Mouse (Mus musculus): ENCODE measurements around the gene Hoxb3. TPM values are rescaled to one million over a fixed set of nuclear protein-coding genes. Genes with fewer than 3 reads are reported as not detected.
A peak's percentile ranks its signal among the peaks of the same experiment; 100 is the strongest.

The Hoxb3 gene
- total RNA-seq, 2 experiments from 2014 or later = 0.28 TPM; not detected in 1

DNA sequence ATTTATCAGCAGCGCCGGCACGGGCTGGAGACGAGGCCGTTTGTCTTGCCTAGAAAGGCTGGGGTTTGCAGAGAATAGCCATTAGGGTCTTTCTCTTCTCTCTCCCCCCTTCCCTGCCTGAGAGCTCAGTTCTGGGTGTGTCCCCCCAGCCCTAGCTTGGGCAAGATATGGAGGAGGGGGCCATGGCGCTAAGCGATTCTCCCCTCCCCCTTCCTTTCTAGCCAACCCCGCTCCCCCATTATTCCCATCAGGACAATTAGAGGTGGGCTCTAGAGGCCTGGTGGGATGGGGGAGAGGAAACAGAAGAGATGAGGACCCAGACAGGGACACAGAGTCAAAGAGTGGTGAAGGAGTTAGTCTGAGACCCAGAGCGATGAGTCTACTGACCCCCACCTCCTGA, 35.7 kb upstream of the Hoxb3 start:
- ATAC-seq (replicated peaks; ENCODE audit: low FRiP score, low TSS enrichment, poor library complexity, severe bottlenecking) = no peak

DNA sequence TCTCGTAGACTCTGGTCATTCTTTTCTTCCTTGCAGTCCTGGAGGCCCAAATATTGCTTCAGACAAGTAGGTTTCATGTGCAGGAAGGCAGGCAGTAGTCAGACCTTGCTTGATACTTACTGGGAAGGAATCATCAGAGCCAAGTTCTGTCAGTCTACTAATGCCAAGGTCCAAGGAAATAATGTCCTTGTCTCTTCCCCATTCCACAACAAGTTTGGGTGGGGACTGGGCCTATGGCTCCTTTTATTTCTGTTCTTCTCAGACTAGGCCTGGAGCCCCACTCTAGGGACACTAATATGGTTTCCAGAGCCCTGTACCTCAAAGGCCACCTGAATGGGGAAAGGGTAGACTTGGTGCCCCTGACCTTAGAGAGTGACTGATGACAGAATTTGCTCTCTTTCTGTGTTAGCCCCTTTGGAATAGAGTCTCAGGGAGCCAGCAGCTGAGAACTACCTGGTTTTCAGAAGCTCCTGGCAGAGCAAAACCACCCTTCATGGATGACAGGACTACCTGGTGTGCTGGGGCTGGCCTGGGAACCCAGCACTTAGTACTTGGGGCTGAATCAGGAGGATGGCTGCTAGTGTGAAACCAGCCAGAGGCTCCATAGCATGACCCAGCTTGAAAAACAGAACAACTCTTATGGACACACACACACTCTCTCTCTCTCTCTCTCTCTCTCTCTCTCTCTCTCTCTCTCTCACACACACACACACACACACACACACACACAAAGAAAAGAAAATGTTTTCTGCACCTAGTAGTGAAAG, 34.5 kb upstream of the Hoxb3 start:
- ATAC-seq (replicated peaks; ENCODE audit: low FRiP score, low TSS enrichment, poor library complexity, severe bottlenecking) = no peak

DNA sequence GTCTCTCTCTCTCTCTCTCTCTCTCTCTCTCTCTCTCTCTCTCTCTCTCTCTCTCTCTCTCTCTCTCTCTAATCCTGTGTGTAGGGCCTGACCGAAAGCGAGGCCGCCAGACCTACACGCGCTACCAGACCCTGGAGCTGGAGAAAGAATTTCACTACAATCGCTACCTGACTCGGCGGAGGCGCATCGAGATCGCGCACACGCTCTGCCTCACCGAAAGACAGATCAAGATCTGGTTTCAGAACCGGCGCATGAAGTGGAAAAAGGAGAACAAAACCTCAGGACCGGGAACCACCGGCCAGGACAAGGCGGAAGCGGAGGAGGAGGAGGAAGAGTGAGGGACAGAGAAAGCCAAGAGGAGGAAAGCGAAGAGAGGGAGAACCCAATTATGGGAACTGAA, 33.8 kb upstream of the Hoxb3 start:
- no peak for ATAC-seq (replicated peaks; ENCODE audit: low FRiP score, low TSS enrichment, poor library complexity, severe bottlenecking)

DNA sequence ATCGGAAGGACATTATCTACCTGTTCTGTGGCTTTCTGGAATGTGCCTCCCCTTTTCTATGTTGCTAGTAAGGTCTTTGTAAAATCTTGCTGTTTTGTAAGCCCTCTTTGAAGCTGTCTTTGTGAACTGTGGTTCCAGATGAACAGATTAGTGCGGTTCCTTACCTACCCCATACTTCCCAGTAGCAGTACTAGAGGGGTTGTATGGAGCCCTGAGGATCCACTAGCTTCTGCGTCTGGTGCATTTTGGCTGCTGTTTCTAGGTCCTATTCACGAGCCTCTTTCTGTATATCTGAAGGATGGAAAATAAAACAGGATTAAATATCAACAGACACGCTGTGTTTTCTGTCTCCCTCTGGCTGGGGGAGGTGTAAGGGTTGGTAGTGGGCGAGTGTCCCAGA, 33.3 kb upstream of the Hoxb3 start:
- no peak for ATAC-seq (replicated peaks; ENCODE audit: low FRiP score, low TSS enrichment, poor library complexity, severe bottlenecking)

DNA sequence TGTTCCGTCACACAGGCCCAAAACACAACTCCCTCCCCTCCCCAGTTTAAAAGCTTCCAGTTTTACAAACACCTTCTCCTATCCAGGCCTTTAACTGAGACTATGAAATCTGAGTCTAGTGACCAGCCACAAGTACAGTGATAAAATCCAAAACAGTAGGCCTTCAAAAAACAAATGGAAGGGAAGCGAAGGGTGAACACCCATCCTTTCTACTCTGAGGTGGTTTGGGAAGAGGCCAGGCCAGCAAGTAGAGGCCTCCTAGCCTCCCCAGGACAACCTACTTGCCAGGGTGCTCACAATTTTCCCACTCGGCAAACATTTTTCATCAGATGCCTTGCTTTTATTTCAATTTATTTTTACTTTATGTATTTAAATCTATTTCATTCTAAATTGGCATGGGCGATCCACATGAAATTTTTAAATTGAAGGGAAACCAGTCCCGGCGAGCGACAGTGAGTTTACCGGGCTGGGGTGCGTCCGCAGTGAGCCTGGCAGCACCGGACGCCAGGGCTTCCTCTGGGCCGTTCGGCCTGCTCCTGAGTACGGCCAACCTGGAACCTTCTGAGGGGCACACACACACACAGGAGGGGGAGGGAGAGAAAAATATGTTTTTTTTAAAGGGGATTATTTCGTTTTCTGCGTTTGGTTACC, 32.3 kb upstream of the Hoxb3 start:
- no peak for ATAC-seq (replicated peaks; ENCODE audit: low FRiP score, low TSS enrichment, poor library complexity, severe bottlenecking)

DNA sequence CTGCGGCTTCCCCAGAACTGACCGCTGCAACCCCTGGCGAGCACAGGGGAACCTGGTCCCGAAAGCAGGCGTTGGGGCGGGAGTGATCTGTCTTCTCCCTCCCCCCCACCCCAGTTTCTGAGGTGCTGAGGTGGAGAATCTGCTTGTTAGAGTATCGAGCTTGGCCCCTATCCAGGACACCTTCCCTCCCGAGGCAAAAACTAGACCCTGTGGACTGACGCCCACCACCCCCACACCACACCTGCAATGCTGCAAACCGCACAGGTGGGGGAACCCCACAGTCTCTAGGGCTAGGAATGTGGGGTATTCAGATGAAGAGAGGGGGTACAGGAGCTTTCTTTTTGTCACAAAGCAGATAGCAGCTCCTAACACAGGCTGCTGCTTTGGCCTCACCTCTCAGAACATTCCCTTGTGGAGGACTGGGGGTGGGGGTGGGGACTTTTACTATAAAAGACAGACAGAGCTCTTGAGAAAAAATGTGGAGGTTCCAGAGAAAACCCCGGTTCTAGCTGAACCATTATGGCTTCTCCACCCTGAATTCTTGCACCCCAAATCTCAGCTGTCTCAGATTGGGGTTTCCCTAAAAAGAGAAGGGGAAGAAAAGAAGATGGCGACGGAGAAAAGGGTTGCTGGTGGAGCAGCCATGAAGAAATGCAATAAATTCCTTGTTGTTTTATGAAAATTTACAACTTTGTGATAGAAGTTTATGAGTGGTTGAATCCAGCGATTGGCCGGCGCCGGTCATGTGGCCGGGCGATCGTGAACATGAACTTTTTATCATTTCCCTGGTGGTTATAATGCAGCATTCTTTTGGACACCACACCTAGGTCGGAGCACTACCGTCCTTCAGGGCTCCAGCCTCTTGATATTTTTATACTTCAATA, 31.2 kb upstream of the Hoxb3 start, which contains the start of gene Hoxb6:
Hoxb6 (plus strand) TSS at position 796 of the 884 bp plus-strand sequence.
- no peak for ATAC-seq (replicated peaks; ENCODE audit: low FRiP score, low TSS enrichment, poor library complexity, severe bottlenecking)

DNA sequence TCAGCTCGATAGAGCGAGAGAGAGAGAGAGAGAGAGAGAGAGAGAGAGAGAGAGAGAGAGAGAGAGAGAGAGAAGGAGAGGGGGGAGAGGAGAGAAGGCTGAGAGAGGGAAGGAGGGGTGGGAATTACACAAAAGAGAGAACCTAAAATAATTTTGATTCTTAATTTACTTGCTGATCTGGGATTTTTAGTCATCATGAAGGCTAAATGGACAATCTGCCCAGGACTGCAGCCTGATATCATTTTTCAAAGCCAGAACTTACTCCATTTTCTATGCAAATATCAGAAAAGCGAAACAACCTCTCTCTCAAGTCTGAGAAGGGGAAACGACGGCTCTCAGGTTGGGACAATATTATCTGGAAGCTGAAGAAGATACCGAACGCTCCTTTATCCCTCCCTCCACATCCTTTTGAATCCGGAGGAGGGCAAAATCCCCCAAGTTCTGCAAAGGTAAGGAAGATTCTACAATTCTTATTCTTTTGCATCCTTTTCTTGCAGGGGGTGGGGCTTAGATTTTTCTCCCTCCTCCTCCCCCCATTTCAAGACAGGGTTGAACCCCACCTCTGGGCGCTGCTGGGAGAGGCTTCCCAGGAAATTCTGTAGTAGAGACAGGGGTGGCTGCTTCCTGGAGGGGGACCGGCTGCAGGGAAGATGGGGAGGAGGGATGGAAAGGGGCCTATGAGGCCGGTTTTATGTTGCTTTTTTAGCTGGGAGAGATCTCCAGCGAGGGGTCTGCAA, 30.4 kb upstream of the Hoxb3 start:
- ATAC-seq (replicated peaks; ENCODE audit: low FRiP score, low TSS enrichment, poor library complexity, severe bottlenecking) = no peak

DNA sequence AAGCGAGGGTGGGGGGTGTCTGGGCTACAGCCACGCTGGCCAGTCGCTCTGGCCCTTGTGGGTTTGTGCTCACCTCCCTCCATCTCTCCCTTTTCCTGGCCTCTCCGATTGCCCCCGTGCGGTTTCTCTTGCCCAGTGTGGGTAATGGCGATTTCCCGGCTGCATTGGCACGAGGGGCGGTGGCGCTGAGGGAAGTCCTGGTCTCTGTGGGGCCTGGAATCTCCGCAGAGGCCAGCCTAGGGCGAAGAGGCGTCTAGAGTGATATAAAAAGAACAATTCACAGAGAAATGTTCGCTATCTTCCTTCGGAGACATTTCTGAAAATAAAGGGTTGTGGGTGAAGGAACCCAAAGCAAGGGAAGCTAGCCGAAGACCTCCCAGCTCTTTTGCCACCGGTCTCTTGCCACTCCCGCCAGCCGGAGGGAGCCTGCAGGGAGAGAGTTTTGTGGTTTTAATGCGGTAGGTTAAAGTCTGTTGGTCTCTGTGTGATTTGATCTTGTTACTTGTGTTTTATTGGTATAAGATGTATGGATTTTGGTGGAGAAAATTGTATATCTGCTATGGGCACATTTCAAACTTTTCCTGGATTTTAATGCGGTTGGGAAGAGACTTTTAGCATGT, 29.7 kb upstream of the Hoxb3 start:
- no peak for ATAC-seq (replicated peaks; ENCODE audit: low FRiP score, low TSS enrichment, poor library complexity, severe bottlenecking)

DNA sequence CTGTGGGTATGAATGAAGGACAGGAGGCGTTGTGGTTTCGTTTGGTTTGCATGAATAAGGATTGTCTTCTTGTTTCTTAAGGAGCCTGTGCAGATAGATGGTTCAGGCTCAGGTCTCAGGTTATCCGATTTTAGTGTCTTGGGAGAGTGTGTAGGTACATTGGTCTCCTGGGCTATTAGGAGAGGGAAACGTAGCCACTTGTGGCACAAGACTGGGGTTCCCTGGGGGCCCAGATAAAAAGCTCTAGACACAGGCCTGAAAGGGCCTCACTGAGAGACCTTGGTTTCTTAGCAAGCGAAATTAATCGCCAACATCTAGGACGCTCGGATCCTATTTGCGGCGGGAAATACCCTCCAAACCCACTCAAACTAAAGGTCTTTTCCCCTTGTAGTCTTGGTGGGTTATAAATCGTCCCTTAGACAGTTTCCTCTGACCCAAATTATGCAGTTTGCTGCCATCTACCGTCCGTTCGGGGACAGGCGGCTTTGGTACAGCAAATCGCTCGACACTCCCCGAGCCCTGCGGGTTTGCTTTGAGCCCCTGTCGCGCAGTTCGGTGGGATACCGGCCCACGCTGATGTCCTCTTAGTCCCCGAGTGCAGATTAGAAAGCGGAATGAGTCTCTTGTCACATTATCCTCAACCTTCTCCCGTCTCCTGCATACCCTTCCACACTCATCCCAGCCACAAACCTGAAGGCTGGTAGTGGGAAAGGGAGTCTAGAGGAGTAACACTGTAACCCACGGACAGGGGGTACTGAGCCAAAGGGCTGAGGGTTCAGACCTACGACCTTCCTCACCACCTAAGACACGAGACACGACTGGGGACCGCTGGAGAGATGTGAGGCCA, 28.7 kb upstream of the Hoxb3 start:
- peak; percentile 78 for ATAC-seq (replicated peaks; ENCODE audit: low FRiP score, low TSS enrichment, poor library complexity, severe bottlenecking)

DNA sequence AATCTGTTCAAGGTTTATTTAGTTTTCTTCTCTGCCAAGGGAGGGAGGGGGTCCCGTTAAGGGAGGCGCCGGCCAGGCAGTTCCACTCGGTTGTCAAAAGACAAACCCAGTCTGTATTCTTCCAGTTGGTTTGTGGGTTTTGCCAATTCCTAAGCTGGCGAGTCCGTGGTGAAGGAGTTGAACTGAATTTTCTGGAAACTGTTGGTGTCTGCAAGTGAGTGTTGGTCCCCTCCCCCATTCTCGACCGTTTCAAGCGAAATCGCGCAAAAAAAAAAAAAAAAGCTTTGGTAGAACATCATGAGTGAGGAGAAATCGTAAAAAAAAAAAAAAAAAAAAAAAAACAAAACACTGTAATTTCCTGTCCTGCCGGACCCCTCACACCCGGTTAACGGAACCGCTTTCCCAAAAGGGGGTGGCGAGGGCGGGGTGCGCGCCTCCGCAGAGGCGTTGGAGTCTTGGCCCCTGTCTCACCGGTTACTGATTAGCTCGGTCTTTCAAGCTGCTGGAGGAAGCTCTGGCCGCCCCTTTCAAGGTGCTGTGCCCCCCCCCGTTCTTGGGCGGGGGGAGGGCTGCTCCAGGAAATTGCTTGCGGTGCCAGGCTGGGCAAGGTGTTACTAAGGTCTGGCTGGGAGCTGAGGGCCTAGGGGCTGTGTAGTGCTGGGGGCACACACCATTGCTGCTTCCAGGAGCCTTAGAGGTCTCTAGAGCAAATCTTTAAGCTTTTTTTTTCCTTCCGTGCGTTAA, 27.9 kb upstream of the Hoxb3 start:
- no peak for ATAC-seq (replicated peaks; ENCODE audit: low FRiP score, low TSS enrichment, poor library complexity, severe bottlenecking)

DNA sequence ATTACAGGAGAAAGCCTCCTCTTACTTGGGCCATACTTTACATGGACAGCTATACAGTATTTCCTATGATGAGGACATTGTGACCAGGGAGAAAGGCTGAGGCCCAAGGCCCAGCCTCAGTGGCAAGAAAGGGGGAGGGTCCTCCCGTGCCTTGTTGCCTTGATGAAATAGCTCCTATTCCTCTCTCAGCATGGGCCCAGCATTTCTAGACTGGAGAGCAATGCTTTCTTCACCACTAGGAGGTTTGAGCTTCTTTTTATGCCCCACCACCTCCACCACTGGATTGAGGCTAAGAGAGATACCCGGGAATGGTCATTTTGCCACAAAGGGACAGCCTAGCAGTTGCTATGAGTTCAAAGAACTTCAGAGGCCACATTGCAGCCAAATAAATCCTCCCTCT, 26.1 kb upstream of the Hoxb3 start:
- no peak for ATAC-seq (replicated peaks; ENCODE audit: low FRiP score, low TSS enrichment, poor library complexity, severe bottlenecking)

DNA sequence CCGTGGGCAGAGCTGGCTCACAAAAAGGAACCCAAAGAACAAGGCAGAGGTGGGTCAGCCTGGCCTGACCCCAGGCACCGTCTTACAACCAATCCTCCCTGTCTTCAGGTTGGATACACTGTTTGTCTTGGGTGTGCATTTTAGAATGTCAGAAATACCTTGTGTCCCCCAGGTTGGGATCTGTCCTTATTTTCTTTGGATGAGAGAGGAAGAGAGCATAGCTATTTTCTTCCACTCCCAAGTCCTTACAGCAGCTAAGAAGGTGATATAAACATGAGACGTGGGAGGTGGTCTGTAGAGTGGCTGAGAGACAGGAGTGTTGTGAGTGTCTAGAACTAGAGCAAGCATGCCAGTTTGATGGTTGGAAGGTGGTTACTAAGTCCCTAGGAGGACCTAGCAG, 25.7 kb upstream of the Hoxb3 start:
- ATAC-seq (replicated peaks; ENCODE audit: low FRiP score, low TSS enrichment, poor library complexity, severe bottlenecking) = no peak

DNA sequence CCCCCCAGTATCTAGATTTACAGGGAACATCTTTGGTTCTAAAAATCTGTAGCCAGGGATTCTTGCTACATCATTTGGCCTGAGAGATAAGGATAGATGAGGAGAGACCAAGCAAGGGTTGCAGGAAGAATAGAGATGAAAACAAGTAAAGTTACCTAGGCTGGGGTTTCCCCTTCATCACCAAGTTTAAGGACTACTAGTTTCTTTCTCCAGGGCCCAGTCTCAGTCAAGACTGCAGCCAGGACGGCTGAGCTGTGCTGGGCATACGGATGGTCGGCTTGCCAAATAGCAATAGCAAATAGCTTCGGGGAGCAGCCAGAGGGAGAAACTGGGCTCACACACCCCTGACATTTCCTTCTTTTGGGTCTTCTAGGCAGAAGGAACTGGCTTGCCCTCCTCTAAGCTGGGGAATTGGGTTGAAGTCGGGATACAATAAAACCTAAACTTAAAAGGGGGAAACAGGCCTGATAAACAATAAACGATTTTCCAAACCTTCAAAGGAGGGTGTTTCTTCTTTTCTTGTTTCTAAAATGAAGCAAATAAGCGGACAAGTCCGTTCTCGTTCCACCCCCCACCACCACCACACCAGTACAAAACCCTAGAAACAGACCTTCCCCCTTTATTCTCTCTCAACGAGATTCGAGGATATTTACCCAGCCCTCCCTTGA, 25.0 kb upstream of the Hoxb3 start:
- ATAC-seq (replicated peaks; ENCODE audit: low FRiP score, low TSS enrichment, poor library complexity, severe bottlenecking) = no peak

DNA sequence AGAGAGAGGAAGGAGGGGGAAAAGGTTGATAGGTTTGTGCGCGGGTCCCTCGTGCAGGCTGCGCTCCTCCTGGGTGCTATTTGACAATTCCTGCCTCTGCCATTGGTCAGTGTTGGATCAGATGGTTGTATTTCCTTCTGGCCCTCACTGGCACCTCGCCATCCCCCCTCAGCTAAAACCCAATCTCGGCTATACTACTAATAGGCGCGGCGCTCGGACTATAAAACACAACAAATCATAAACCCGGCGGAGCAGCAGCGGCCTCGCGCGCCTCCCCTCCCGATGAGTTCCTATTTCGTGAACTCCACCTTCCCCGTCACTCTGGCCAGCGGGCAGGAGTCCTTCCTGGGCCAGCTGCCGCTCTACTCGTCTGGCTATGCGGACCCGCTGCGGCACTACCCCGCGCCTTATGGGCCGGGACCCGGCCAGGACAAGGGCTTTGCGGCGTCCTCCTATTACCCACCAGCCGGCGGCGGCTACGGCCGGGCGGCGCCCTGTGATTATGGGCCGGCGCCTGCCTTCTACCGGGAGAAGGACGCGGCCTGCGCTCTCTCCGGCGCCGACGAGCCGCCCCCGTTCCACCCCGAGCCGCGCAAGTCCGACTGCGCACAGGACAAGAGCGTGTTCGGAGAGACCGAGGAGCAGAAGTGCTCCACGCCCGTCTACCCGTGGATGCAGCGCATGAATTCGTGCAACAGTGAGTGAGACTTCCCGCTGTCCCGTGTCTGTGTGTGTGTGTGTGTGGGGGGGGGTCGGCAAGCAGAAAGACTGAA, 24.0 kb upstream of the Hoxb3 start:
- ATAC-seq (replicated peaks; ENCODE audit: low FRiP score, low TSS enrichment, poor library complexity, severe bottlenecking) = no peak

DNA sequence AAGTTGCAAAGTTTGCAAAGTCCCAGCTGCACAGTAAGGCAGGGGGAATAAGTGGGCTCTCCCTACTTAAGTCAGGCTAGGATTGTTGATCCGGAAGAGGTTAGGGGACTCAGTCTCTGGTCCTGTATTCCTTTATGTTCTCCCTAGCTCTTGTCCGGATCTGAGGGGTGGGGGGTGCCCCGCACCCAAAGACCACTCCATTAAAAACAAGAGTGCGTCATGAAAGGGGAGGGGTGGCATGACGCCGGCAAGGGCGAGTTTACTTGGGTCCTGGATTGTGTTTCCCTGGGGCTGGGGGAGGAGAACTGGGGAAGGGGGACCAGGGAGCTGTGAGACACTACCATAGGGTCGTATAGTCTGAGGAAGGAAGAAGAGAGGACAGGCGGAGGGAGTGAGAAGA, 23.3 kb upstream of the Hoxb3 start:
- no peak for ATAC-seq (replicated peaks; ENCODE audit: low FRiP score, low TSS enrichment, poor library complexity, severe bottlenecking)

DNA sequence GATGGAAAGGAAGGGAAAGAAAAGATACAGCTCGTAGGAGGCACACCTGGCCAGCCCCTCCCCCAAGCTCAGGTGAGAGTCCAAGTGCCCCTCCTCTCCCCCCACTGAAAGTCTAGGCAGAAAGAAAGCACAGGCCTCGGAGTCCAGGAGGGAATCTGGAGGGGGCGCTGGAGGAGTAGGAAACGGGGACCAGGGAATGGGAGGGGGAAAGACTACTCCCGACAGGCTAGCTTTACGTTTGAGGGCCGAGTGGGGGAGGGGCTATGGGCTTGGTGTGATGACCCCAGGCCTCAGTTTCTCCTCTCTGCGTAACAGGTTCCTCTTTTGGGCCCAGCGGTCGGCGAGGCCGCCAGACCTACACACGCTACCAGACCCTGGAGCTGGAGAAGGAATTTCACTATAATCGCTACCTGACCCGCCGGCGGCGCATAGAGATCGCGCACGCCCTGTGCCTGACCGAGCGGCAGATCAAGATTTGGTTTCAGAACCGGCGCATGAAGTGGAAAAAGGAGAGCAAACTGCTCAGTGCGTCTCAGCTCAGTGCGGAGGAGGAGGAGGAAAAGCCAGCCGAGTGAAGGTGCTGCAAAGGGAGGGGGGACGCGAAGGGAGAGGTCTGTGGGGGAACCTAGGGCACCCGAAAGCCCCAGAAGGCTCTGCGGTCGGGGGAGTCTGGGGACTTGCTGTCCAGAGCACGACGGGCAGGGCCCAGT, 22.6 kb upstream of the Hoxb3 start:
- ATAC-seq (replicated peaks; ENCODE audit: low FRiP score, low TSS enrichment, poor library complexity, severe bottlenecking) = no peak

Measured in megakaryocyte-erythroid progenitor cell, adult 5-6 weeks (primary cell).